Mouse (Mus musculus) bone marrow macrophage, adult 2 months (primary cell): ENCODE measurements around the gene Ppp1r35.
A peak's percentile ranks its signal among the peaks of the same experiment; 100 is the strongest.

ENCODE experiments used
- CTCF ChIP-seq: IDR thresholded peaks from 2 replicates; pipeline ENCODE4 v1.5.1; 2012; ENCODE audit warnings: low read depth, mild to moderate bottlenecking, low read length, moderate library complexity
- POLR2A ChIP-seq: IDR thresholded peaks from 2 replicates; pipeline ENCODE4 v1.6.1; 2012; ENCODE audit warnings: mild to moderate bottlenecking, low read depth, low read length, borderline replicate concordance

DNA sequence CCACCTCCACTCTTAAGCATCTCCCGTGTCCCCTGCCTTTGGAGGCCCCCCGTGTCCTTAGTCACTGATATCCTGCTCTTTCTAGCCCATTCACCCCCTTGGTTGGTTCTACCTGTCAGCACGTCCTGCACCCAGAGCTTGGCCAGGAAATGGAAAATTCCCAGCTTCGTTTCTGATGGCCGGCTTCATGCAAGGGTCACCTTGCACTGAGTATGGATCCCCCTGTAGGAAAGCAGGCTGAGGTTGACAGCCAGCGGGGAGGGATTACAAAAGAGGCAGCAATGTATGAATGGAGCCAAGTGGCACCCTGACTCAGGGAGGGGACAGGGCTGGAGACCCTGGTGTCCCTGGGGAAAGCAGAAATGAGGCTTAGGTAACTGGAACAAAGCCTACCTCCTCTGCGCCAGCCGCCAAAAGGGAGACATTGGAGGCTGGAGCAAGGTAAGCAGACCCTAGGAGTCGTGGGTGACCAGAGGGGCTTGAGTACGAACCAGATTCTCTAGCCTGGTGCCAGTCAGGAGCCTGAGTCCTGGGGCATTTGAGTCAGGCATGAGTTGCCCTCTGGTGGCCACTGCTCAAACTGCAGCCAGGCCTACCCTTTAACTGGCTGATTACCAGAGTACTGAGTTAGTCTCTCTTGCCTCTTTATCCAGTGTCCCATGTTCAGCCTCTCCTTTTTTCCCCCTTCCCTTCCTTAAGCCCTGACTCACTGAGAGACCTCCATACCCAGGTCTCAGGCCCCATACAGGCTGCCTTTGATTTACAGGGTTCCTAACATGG, 21.6 kb upstream of the Ppp1r35 start:
- peak; percentile 80 for TF ChIP-seq CTCF
- TF ChIP-seq POLR2A, result no peak
